Mouse (Mus musculus) T-helper 2 cell (primary cell): ENCODE measurements around the gene Tulp3.
"Not testable (repeated sequence)": the region's sequence is repeated elsewhere in the genome, so short reads cannot be mapped to it uniquely, and the experiment has no call there.

Experiments
- in situ Hi-C: fragments of 300-600 bp; cut with MboI, MseI; formaldehyde crosslinking; loops from one replicate; pipeline ENCODE4 v1.15.1; 2025; ENCODE audit warnings: high pct_unique_total_duplicates

Tulp3 gene

GRCm38 (mm10) chr6:128355726-128356416 is at the start of gene Tulp3:
TSS of gene Tulp3 (minus strand) at chr6:128355851.
- in situ Hi-C loops, result loop anchor here (5.0 kb wide), 1 partner anchor 34 kb away; no protein-coding TSS in a partner anchor

GRCm38 (mm10) chr6:128404708-128405107 is 49.1 kb upstream of the Tulp3 start:
- in situ Hi-C loops, result no loop called here

GRCm38 (mm10) chr6:128399421-128400185 is 44.0 kb upstream of the Tulp3 start:
- in situ Hi-C loops, result no loop called here

- in situ Hi-C loops, result no loop called here
Measured at GRCm38 (mm10) chr6:128398996-128399395, 43.3 kb upstream of the Tulp3 start, which contains the start of gene Nrip2. TSS of gene Nrip2 (plus strand) at chr6:128399296.

GRCm38 (mm10) chr6:128397574-128398261 is 42.1 kb upstream of the Tulp3 start:
- in situ Hi-C loops, result no loop called here

- in situ Hi-C loops, result no loop called here
Measured at GRCm38 (mm10) chr6:128390683-128391082, 35.0 kb upstream of the Tulp3 start.

GRCm38 (mm10) chr6:128389185-128389584 is 33.5 kb upstream of the Tulp3 start:
- in situ Hi-C loops, result no loop called here

- in situ Hi-C loops, result no loop called here
Measured at GRCm38 (mm10) chr6:128385026-128385425, 29.4 kb upstream of the Tulp3 start.

GRCm38 (mm10) chr6:128383752-128384151 is 28.1 kb upstream of the Tulp3 start:
- in situ Hi-C loops, result no loop called here

GRCm38 (mm10) chr6:128381254-128381653 is 25.6 kb upstream of the Tulp3 start:
- in situ Hi-C loops, result no loop called here

- in situ Hi-C loops, result not testable (repeated sequence)
Measured at GRCm38 (mm10) chr6:128380594-128381167, 25.0 kb upstream of the Tulp3 start.

- in situ Hi-C loops, result loop anchor here (5.0 kb wide), 1 partner anchor 33 kb away; no protein-coding TSS in a partner anchor
Measured at GRCm38 (mm10) chr6:128379636-128380035, 24.0 kb upstream of the Tulp3 start.

- in situ Hi-C loops, result loop anchor here (5.0 kb wide), 1 partner anchor 36 kb away; no protein-coding TSS in a partner anchor
Measured at GRCm38 (mm10) chr6:128376371-128377085, 20.9 kb upstream of the Tulp3 start.

GRCm38 (mm10) chr6:128375192-128375591 is 19.5 kb upstream of the Tulp3 start, which contains the start of the genes Tex52 and Gm44596:
TSS of gene Tex52 (plus strand) at chr6:128375456.
TSS of gene Gm44596 (plus strand) at chr6:128375503.
- in situ Hi-C loops, result loop anchor here (5.0 kb wide), 1 partner anchor 37 kb away; no protein-coding TSS in a partner anchor

GRCm38 (mm10) chr6:128370040-128370439 is 14.4 kb upstream of the Tulp3 start:
- in situ Hi-C loops, result no loop called here

GRCm38 (mm10) chr6:128366466-128366865 is 10.8 kb upstream of the Tulp3 start:
- in situ Hi-C loops, result no loop called here

GRCm38 (mm10) chr6:128364721-128365120 is 9.1 kb upstream of the Tulp3 start:
- in situ Hi-C loops, result no loop called here

GRCm38 (mm10) chr6:128363007-128363825 is 7.6 kb upstream of the Tulp3 start:
- in situ Hi-C loops, result no loop called here

- in situ Hi-C loops, result no loop called here
Measured at GRCm38 (mm10) chr6:128362381-128363006, 6.8 kb upstream of the Tulp3 start, which contains the start of the genes Rhno1 and Foxm1. TSS of gene Rhno1 (minus strand) at chr6:128362911. TSS of gene Foxm1 (plus strand) at chr6:128362967.
